Mouse (Mus musculus) hindlimb bud, embryonic 11.5 days (tissue): Measurements from ENCODE around the gene Txnip.

Source experiments
- DNase-seq: peaks from one replicate; pipeline ENCODE4 v3.0.0-alpha.2; 2012; ENCODE audit warnings: low read depth, low spot score; ENCODE audit errors: extremely low spot score

Txnip gene

DNA sequence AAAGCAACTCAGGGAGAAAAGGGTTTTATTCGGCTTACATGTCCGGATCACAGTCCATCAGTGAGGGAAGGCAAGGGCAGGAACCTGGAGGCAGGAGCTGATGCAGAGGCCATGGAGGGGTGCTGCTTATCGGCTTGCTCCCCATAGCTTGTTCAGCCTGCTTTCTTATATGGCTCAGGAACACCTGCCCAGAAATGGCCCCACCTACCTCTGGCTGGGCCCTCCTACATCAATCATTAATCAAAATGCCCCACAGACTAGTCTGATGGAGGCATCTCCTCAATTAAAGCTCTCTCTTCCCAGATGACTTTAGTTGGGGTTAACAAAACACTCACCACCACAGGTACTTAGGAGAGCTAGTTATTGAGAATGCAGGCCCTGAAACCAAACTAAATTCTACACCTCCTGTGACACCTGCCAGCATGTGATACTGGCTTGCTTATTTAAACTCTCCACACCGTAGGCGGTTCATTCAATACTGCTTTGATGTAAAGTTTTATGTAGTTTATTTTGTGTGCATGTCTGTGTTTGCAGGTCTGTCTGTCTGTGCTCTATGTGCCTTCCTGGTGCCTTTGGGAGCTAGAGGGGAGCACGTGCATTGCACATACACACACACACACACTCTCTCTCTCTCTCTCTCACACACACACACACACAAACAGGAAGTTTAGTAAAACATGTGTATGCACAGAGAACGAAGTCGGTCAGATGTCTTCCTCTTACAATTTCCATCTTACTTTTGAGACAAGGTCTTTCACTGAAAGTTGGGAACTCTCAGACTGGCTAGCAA is 9.1 kb downstream of the Txnip start:
- DNase-seq, result no peak

DNA sequence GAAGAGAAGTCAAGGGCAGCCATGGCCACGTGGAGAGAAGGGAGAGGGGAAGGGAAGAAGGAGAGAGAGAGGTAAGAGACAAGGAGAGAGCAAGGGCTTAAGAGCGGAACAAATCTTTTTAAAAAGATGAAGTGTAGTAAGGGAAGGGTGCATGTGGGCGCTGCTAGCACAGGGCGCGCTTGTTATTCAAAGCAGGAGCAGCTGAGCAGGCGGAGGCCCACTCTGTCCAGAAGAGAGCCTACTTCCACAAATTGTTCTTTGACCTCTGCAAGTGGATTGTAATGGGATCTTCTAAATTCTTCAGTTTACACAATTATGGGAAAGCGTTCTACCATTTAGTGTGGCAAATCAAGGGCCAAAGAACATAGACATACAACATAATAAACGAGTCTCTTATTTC is 10.8 kb downstream of the Txnip start:
- no peak for DNase-seq

DNA sequence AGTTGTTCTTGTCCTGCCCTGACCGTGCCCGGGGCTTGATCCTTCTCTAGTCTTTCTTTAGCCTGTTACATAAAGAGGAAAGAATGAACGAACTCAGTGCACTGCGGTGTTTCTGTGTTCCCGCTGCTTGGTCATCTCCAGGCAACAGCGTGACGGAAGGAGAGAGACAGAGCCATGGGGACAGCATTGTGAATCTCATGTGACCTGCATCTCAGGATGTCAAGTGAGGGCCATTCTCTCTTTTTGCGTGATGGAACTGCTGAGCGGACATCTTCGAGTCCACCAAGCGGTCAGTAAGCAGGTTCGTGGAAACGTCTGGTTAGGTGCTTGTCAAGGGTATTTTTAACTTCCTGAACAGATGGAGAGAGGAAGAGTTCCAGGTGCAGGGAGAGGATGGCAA is 11.7 kb downstream of the Txnip start:
- no peak for DNase-seq

DNA sequence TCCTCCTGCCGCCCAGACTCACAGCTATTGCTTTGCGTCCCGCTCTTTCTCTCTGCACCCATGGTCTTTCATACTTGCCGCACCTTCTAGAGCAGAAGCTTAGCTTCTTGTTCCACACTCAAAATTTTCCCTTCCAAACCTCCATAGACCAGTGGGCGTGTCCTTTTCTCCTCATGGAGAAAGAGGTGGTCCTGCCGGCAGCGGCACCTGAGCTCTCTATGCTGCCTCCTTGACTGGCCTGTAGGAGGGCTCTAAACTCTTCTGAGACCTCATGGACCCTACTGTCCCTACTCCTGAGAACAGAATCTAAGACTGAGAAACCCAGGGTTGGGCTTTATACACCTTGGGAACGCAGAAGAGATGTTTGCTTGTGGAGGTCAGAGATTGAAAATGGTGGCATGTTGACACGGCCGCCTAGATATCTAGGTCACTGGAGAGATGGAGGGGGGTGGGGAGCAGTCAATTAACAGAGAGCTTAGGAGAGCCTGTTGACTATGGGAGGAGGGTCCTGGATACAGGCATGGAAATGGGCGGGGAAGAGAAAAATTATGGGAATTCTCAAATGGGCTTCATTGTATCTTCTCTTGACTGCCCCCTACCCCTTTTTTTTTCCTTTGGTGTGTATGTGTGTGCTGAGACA is 12.3 kb downstream of the Txnip start:
- DNase-seq, result no peak

DNA sequence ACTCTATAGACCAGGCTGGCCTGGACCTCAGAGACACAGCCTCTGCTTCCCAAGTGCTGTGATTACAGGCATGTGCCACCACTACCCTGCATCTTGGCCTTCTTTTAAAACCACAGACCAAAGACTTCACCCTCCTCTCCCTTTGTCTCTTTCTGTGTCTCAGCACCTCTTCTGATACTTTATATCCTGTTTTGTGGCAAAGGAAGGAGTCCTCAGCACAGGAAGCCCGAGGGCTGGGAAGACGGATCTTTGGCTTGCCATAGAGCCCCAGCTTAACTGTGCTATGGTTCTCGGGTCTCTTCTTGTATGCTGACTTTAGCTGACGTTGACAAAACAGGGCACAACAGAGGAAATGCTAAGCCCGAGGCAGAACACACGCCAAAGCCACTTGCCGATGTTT is 12.9 kb downstream of the Txnip start:
- DNase-seq, result no peak

DNA sequence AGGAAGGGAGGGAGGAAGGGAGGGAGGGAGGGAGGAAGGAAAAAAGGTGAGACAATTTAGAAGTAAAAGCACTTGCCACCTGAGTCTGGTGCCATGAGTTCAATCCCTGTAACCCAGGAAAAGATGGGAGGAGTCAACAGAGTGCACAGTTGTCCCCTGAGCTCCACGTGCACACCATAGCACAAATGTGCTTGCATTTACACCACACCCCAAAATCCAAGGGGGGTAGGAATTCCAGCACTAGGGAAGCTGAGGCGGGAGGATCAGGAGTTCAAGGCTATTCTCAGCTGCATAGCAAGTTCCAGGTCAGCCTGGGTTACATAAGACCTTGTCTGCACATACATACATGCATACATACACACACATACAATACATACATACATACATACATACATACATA is 13.6 kb downstream of the Txnip start:
- no peak for DNase-seq

DNA sequence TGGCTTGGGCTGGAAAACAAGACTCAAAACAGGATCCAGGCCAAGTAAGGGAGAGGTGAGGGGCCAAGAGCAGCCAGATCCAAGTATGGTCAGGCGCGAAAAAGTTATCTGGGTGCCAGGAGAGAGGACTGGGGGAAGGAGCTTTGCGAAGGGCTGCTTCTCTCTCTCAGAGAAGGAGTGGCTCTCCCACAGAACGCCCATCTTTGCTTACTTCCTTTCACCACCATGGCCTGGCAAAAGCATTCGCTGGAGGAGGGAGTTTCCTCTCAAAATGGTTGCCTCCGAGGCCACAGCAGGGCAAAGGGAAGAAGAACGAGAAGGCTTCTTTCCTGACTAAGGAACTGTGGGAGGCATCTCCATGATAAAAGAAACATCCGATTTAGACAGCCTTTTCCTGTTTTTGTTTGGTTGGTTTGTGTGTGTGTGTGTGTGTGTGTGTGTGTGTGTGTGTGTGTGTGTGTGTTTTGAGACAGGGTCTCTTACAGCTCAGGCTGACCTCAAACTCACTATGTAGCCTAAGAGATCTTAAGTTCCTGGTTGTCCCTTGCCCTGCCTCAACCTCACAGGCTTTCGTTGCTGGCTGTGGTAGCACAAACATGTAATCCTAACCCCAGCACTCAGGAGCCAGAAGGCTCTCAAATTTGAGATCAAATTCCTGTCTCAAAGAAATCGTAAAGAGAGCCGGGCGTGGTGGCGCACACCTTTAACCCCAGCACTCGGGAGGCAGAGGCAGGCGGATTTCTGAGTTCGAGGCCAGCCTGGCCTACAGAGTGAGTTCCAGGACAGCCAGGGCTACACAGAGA is 14.3 kb downstream of the Txnip start:
- DNase-seq, result no peak

DNA sequence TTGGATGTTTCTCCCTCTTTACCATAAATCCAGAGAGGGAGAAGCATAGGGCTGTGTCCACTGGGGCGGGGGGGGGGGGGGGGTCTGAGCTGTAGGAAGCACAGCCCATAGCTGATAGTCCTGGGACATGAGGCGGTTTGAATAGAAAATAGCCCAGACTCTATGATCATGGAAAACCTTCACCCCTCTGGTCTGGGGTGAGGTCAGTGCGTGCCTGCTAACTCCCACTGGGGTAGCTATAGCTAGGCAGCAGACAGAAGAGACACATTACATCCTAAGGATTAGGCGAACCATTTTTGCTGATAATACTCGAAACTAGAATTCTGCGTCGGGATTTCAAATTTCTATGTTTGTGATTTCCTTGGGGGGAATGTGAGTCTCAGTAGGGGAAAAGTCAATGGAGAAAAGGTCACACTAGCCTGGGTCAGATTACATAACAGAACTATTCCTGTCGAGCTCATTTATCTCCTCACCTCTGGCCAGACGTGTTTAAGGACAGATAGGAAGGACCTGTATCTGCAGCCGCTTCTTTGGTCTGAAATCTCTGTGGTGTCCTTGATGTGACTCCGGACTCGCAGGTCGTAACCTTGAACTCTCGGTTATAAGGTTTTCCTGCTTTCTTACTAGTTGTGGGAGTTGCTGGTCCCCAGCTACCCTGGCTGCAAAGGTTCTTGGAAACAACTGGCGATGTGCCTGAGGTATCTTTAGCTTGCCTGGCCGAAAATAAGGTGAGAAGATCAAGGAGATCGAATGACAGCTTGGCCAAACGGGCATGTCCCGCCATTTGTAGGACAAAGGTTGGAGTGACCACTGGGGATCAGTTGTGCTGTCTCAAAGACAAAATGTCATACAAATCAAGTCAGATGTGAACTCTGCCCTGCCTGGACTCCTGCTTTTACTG is 16.1 kb downstream of the Txnip start:
- DNase-seq, result no peak

DNA sequence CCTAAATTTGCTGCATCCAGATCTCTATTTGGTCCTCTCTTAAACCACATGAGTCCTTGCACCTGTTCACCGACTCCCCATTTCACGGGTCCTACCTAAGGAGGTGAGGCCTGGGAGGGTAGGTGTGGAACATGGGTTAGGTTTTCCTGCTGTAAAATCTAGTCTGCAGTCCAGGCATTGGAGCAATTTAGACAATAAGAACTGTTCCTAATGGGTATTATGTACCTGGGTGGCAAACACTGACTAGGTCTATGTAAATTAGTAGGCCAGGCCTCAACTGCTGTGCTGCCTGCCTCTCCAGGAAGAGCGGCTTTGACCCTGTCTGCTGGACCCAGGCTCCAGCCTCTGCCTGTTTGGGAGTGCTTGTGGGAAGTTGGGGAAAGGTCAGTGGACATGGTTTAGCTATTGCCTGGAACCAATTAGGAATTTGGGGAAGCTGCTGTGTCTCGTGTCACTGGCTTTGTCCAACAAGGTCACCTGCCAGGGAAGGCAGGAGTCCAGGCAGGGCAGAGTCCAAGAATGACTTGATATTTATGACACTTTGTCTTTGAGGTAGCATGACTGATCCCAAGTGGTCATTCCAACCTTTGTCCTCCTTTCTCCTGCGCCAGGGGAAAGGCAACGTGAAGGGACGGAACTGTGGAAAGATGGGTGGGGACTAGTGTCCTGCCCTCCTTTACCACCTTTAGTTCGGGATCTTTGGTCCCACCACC is 17.7 kb downstream of the Txnip start:
- DNase-seq, result no peak

DNA sequence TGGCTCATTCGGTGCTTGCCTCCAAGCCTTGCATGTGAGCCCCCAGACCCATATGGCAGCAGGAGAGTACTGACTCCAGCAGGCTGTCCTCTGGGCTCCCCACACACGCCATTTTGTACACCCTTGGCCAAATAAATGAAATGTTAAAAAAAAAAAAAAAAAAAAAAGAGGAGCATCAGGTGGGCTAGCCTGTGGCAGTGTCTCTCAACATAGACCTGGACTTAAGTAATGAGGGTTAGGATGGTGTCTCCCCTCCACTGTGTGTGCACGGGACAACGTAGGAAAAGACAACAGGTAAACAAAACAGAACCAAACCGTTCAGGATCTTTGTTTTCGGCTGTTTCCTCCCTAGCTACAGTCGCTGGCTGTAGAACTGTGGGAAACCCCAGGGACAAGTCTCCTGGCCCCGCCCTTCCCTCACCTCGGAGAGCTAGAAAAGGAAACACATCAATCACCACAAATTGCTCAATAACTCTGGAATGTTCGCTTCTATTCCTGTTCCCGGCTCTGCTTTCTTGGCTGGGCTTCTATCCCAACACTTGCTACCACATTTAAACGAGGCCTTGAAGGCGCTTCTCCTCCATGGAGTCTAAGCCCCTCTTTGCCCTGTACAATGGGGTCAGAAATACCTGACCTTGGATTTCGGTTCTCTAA is 18.4 kb downstream of the Txnip start:
- no peak for DNase-seq

DNA sequence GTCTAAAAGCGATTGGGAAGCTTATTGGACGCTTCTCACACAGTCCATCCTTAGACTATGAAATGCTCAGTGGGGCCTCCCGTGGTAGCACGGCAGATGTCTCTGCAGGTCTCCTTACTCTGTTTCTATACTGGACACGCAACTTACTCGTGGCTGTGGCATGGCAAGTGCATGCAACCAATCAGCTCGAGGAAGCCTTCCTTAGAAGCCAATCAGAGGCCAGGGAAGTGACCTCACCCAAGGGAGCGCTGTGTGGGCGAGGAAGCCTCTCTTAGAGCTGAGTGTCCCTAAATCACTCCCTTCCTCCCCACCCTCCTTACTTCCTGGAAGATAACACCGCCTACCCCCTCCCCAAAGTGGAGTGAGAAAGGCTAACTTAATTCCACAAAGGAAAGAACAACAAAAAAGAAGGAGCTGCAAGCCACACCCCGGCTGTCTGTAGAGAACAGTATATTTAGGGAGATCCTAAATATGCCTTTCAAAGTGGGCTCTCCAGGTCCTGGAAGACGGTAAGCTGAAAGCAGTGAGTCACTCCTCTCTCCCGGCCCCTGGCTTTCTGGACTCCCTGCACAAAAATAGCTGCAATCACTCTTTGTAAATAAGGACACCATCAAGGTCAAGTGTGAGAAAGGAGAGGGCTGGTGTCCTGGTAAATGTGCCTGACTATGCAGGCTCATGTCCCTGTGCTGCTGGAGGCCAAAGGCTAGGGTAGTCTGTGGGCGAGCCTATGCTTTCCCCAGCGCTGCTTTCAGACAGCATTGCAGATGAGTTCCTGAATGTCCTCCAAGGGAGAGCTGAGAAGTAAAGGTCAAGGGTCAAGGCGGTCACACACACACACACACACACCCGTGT is 19.2 kb downstream of the Txnip start, which contains the start of gene Gm16253:
Gm16253 (plus strand) TSS at position 295 of the 852 bp plus-strand sequence.
- no peak for DNase-seq

DNA sequence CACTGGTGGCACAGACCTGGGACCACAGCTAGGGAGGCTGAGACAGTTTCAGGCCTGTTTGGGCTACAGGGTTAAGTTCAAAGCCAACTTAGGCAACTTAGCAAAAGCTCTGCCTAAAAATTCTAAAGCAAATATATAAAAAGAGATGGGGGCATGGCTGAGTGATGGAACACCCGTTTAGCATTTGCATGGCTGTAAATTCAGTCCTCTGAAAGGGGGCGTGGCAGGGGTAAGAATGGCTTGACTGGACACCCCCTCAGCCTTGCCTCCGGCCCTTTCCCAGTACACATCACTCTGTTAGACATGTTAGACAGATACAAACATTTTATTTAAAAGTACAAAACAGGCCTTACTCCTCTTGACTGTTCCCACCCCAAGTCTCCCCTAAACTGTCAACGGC is 19.8 kb downstream of the Txnip start:
- no peak for DNase-seq

DNA sequence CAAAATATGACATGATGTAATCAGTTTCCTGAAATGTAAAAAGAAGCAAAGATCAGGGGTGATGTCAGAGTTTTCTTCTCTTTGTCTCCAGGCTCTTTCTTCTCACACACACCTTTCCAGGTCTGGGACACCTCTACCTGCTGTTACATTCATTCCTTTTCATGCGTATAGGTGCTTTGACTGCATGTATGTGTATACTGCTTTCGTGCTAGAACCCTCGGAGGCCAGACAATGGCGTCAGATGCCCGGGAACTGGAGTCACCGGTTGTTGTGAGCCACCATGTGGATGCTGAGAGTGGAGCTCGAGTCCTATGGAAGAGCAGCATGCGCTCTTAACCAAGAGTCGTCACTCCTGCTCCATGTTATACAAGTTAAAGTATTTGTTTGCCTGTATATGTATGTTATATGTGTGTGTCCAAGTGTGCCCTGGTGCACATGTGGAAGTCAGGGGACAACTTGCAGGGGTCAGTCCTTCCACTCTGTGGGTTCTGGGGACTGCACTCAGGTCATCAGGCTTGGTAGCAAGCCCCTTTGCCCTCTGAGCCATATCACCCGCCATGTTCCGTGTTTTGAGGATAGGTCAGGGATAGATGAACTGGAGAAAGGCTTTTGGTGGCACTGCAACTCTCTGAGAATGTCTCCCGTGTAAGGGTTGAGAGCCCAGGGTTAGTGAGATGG is 20.9 kb downstream of the Txnip start:
- no peak for DNase-seq

DNA sequence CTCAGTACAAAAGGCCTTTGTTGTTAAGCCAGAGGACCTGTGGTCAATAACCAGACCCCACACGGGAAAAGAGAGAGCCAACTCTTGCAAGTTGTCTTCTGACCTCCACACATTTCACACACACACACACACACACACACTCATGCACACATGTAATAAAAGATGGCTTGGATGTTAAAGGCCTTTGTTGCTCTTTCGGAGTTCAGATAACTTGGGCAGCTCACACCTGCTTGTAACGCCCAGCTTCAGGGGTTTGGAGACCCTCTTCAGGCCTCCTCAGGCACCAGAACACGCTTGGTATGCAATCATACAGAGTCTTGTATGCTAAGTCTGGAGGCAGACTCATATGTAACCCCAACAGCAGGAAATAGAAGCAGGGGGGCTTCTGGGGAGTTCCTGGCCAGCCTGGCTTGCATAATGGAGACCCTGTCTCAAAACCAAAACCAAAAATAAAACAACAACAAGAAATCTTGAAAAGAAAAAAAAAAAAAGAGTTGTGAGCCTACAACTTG is 21.5 kb downstream of the Txnip start:
- no peak for DNase-seq

DNA sequence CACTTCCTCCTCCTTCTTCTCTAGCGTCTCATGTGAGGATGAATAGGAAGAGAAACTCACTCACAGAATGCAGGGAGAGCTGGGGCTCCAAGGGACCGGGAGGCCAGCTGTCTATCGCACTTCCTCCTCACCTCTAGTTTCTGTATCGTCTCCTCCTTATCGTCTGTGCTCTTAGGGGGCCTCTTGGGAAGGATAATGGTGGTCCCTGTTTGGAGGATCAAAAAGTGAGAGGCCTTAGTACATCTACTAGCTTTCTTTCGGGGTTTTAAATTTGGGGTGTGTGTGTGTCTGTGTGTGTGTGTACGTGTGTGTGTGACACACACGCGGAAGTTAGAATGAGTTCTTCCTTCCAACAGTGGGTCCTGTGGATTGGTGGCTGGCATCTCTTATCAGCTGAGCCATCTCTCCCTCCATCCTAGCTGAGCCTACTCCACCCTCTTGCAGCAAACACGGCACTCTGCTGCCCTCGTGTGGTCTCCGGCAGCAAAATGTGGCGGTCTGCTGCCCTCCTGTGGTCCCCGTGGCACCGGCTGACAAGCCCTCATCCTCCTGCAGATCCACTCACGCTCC is 22.2 kb downstream of the Txnip start:
- no peak for DNase-seq

DNA sequence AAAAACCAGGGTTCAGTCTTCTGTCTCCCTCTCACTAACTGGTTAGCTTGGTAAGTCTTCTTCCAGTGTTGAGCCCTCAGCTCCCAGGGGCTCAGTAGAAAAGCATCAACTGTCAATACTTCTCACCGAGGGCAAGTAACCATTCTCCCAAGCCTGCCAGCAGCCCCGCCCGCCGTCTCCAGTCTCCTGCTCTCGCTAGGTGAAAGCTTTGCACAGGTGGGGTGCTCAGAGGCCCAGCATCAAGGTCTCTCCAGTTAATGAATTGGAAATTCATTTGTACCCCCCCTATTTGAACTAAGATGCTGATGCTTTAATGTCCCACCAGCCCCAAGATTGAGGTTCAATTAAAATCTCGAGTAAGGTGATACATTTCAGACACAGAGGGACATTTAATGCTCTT is 23.4 kb downstream of the Txnip start:
- no peak for DNase-seq

DNA sequence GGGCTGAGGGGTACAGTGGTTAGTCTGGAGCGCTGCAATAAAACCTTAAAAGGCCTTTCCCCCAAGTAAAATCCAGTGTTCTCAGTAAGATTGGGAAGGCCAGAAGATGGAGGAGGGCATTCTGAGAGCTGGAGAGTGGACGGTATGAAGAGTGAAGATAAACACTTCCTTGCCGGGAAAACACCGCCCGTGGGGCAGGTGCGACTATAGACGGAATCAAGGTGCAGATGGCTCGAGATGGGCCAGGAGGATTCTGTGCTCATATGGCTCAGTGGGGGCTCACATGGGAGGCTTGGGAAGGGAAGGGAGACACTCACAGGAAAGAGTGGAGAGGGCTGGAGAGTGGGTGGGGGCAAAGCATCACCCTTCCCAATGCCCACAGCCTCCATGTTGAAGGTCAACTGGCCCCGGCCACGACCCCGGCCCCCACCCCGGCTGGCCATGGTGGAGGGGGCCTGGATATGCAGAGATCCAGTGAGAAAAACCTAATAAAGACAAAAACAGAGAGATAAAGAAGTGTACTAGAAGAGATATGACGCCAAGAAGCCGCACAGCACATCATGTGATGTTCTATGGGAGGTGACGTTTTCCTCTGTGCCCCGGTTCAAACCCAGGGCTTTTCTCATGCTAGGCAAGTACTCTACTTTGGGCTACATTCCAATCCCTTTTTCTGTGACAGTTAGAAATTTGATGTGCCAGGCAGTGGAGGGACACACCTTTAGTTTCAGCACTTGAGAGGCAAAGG is 24.2 kb downstream of the Txnip start:
- no peak for DNase-seq
